11 mouse cellular contexts compared by ENCODE assay signal in genomic region chr15:103300560-103300959, GRCm38 (mm10). TPM values are rescaled to one million over a fixed set of nuclear protein-coding genes. Genes with fewer than 3 reads are reported as not detected.
A peak's percentile ranks its signal among the peaks of the same experiment; 100 is the strongest.
DNase-seq lines count a peak whose midpoint lies in the region; ATAC-seq and TF ChIP-seq lines count a peak whose summit lies in the region.
"Had no signal": no experiment of that assay in that cellular context is flagged by ENCODE, and none has a peak within 500 bp of the region (broad histone marks: within the 10 kb centered on the region; RNA-seq: fewer than 3 reads in every experiment).

No protein-coding gene starts in this region.

- 13% methylated on average over 2 of the region's 2 CpGs for WGBS in forebrain, embryonic 16.5 days
- WGBS in midbrain, embryonic 11.5 days = 0% methylated on average over 2 of the region's 2 CpGs

- H3K79me2 ChIP-seq in CH12.LX (replicated peaks; ENCODE audit: control insufficient read depth, extremely low read depth, insufficient read depth, poor library complexity, severe bottlenecking) = no peaks in the 10 kb centered on the region

- dilution Hi-C loops in CH12.LX (cut with MboI; ENCODE audit: extremely low pct_ligation_motif_present, extremely low pct_unique_long_range_greater_than_20kb, low sequenced_read_pairs) = no loop called here

- H3K9me3 ChIP-seq in CH12.LX (replicated peaks; ENCODE audit: low read length) = no peaks in the 10 kb centered on the region
- H3K9me3 ChIP-seq in forebrain, embryonic 16.5 days (ENCODE audit: control insufficient read depth, low read length) = no peaks in the 10 kb centered on the region
- H3K9me3 ChIP-seq in midbrain, embryonic 11.5 days (ENCODE audit: control insufficient read depth, low read length) = no peaks in the 10 kb centered on the region

- ATAC-seq in forebrain, embryonic 16.5 days = no peak
- ATAC-seq in midbrain, embryonic 11.5 days (ENCODE audit: low FRiP score) = peak; percentile 3; the same call in 1 of the 2 replicates

- peaks cover 16 to 83% of the 10 kb centered on the region in 2 experiments for H3K4me1 ChIP-seq in CH12.LX (ENCODE audit: control insufficient read depth in 1 of 2, insufficient read depth in 2 of 2)
- peaks cover 67% of the 10 kb centered on the region for H3K4me1 ChIP-seq in forebrain, embryonic 16.5 days (replicated peaks; ENCODE audit: control insufficient read depth, insufficient read depth, low read length)
- peaks cover 85% of the 10 kb centered on the region for H3K4me1 ChIP-seq in midbrain, embryonic 11.5 days (ENCODE audit: control insufficient read depth, insufficient read depth, low read length)

- intact Hi-C loops in gastrocnemius, adult 2 months (cut with DNase I) = no loop called here

- peaks cover 5% of the 10 kb centered on the region for H3K27me3 ChIP-seq in CH12.LX (replicated peaks)
- no peaks in the 10 kb centered on the region for H3K27me3 ChIP-seq in forebrain, embryonic 16.5 days (replicated peaks; ENCODE audit: control insufficient read depth, insufficient read depth, low read length)
- no peaks in the 10 kb centered on the region for H3K27me3 ChIP-seq in midbrain, embryonic 11.5 days (ENCODE audit: control insufficient read depth, insufficient read depth, low read length)

- TF ChIP-seq CTCF in gastrocnemius, adult 2 months (IDR thresholded peaks at IDR 0.05) = no peak
- TF ChIP-seq CTCF in CH12.LX (conservative IDR thresholded peaks at IDR 0.05 in 1 of 2, IDR thresholded peaks at IDR 0.05 in 1 of 2; ENCODE audit: low read depth in 2 of 2, low read length in 2 of 2) = no peak

- H3K4me3 ChIP-seq in gastrocnemius, adult 2 months = no peak overlapping the region
- no peak overlapping the region for H3K4me3 ChIP-seq in CH12.LX (replicated peaks in 1 of 3; ENCODE audit: low read depth in 2 of 3, low read length in 2 of 3, poor library complexity in 1 of 3)
- H3K4me3 ChIP-seq in forebrain, embryonic 16.5 days (replicated peaks; ENCODE audit: low read length) = peak overlapping the region; percentile 40
- peak overlapping the region; percentile 27 for H3K4me3 ChIP-seq in midbrain, embryonic 11.5 days (ENCODE audit: low read depth, low read length)

- H3K36me3 ChIP-seq in CH12.LX (replicated peaks in 1 of 2; ENCODE audit: control insufficient read depth in 1 of 2, insufficient read depth in 1 of 2, low read length in 1 of 2) = peaks cover 19 to 48% of the 10 kb centered on the region in 2 experiments
- H3K36me3 ChIP-seq in forebrain, embryonic 16.5 days (ENCODE audit: control insufficient read depth, insufficient read depth) = no peaks in the 10 kb centered on the region
- no peaks in the 10 kb centered on the region for H3K36me3 ChIP-seq in midbrain, embryonic 11.5 days (ENCODE audit: control insufficient read depth, insufficient read depth, low read length)

- in situ Hi-C loops in CH12.LX (cut with MboI; ENCODE audit: low pct_ligation_motif_present, low pct_unique_long_range_greater_than_20kb, low sequenced_read_pairs) = no loop called here

- TF ChIP-seq POLR2A in CH12.LX (IDR thresholded peaks at IDR 0.05; ENCODE audit: low read depth, low read length) = no peak

- TF ChIP-seq RAD21 in CH12.LX (IDR thresholded peaks at IDR 0.05; ENCODE audit: low read depth, low read length) = no peak

- no peak for TF ChIP-seq EP300 in CH12.LX (IDR thresholded peaks at IDR 0.05; ENCODE audit: low read length)

- H3K4me2 ChIP-seq in CH12.LX (ENCODE audit: insufficient read depth, low read depth, poor library complexity, severe bottlenecking) = no peak overlapping the region
- peak overlapping the region; percentile 55 for H3K4me2 ChIP-seq in forebrain, embryonic 16.5 days (ENCODE audit: low read length)
- H3K4me2 ChIP-seq in midbrain, embryonic 11.5 days = peak overlapping the region; percentile 60

- H3K9ac ChIP-seq in CH12.LX (ENCODE audit: insufficient read depth, low read depth) = no peak overlapping the region
- peak overlapping the region; percentile 63 for H3K9ac ChIP-seq in forebrain, embryonic 16.5 days (replicated peaks; ENCODE audit: low read depth, low read length)
- H3K9ac ChIP-seq in midbrain, embryonic 11.5 days (ENCODE audit: low read length) = peak overlapping the region; percentile 75

- H3K27ac ChIP-seq in gastrocnemius, adult 2 months = peak overlapping the region; percentile 58
- H3K27ac ChIP-seq in CH12.LX (ENCODE audit: insufficient read depth, low read depth) = no peak overlapping the region
- H3K27ac ChIP-seq in forebrain, embryonic 16.5 days (ENCODE audit: low read length) = peak overlapping the region; percentile 97
- peak overlapping the region; percentile 99 for H3K27ac ChIP-seq in midbrain, embryonic 11.5 days (ENCODE audit: low read depth, low read length)

- DNase-seq in gastrocnemius, adult 2 months = no peak
- no peak for DNase-seq in gastrocnemius, postnatal 10 days
- no peak for DNase-seq in CH12.LX (ENCODE audit: extremely low read depth)
- no peak for DNase-seq in midbrain, embryonic 11.5 days (ENCODE audit: low spot score, missing footprints)
- no peak for DNase-seq in c-Kit-positive CD71-positive TER-119-positive erythroid progenitor cells, embryonic 14.5 days (ENCODE audit: low spot score)
- DNase-seq in thymus, postnatal 25 days = no peak
- DNase-seq in retina, embryonic 14.5 days (ENCODE audit: low spot score) = no peak

TF ChIP-seq in CH12.LX, 34 proteins besides CTCF, POLR2A, EP300 and RAD21:
- no peak for TF ChIP-seq SIN3A (IDR thresholded peaks at IDR 0.05; ENCODE audit: low read length)
- TF ChIP-seq POLR2AphosphoS2 (IDR thresholded peaks at IDR 0.05; ENCODE audit: low read depth, low read length) = peak; percentile 43; the same call in 1 of the 2 replicates
- no peak for TF ChIP-seq MXI1 (IDR thresholded peaks at IDR 0.05; ENCODE audit: low read depth, low read length)
TF ChIP-seq in CH12.LX: peak in this region for 1.

RNA-seq across cellular contexts. Expression of gene Gpr84, which starts 9.9 kb away (rescaled TPM):
- not detected for total RNA-seq in gastrocnemius, adult 2 months (2021)
- total RNA-seq in gastrocnemius, postnatal 10 days (2021) = under 1 TPM in 1 of 2 experiments, not detected in 1; 0.14 TPM
- total RNA-seq in CH12.LX (2012; rRNA removed) (0.25 and 0.42 TPM in 2 replicates), CH12.LX (2014; rRNA removed) (0.26 and 0.66 TPM in 2 replicates)
- 0.79 and 1.4 TPM in 2 replicates for polyA plus RNA-seq in CH12.LX (2012; ENCODE audit: insufficient read length, low read depth)
- polyA plus RNA-seq in forebrain, embryonic 16.5 days (2015; fragmentation: Nextera tagmentation; extraction: Ambion mirVana) = 0.24 and 0.73 TPM in 2 replicates
- polyA plus RNA-seq in midbrain, embryonic 11.5 days (2014; fragmentation: Nextera tagmentation; extraction: Ambion mirVana) = 0.12 and 0.23 TPM in 2 replicates
- total RNA-seq: adrenal gland, adult 18-20 months had no signal
- polyA plus RNA-seq: C2C12 had no signal

RNA-seq across cellular contexts. Expression of gene Copz1, which starts 28.0 kb away (rescaled TPM):
- total RNA-seq in gastrocnemius, adult 2 months (2021) = 10 to 100 TPM; 38.5 to 41.4 TPM
- 10 to 100 TPM; 45.3 to 51.4 TPM for total RNA-seq in gastrocnemius, postnatal 10 days (2021)
- 80.0 and 97.9 TPM in 2 replicates for total RNA-seq in CH12.LX (2012; rRNA removed)
- 135 and 148 TPM in 2 replicates for total RNA-seq in CH12.LX (2014; rRNA removed)
- 263 and 271 TPM in 2 replicates for polyA plus RNA-seq in CH12.LX (2012; ENCODE audit: insufficient read length, low read depth)
- 221 TPM in 2 replicates for polyA plus RNA-seq in forebrain, embryonic 16.5 days (2015; fragmentation: Nextera tagmentation; extraction: Ambion mirVana)
- polyA plus RNA-seq in midbrain, embryonic 11.5 days (2014; fragmentation: Nextera tagmentation; extraction: Ambion mirVana) = 286 and 307 TPM in 2 replicates

RNA-seq across cellular contexts. Expression of gene Zfp385a, which starts 39.3 kb away (rescaled TPM):
- 10 to 100 TPM in 1 of 2 experiments, 1 to 10 TPM in 1; 8.0 to 13.0 TPM for total RNA-seq in gastrocnemius, adult 2 months (2021)
- total RNA-seq in gastrocnemius, postnatal 10 days (2021) = 10 to 100 TPM; 39.3 to 45.7 TPM
- total RNA-seq in CH12.LX (2012; rRNA removed) (2.7 and 3.1 TPM in 2 replicates), CH12.LX (2014; rRNA removed) (1.0 and 1.2 TPM in 2 replicates)
- 45.2 and 59.9 TPM in 2 replicates for polyA plus RNA-seq in CH12.LX (2012; ENCODE audit: insufficient read length, low read depth)
- 12.2 and 13.1 TPM in 2 replicates for polyA plus RNA-seq in forebrain, embryonic 16.5 days (2015; fragmentation: Nextera tagmentation; extraction: Ambion mirVana)
- polyA plus RNA-seq in midbrain, embryonic 11.5 days (2014; fragmentation: Nextera tagmentation; extraction: Ambion mirVana) = 19.4 and 24.3 TPM in 2 replicates

RNA-seq across cellular contexts. Expression of gene Nfe2, which starts 42.4 kb away (rescaled TPM):
- not detected for total RNA-seq in gastrocnemius, adult 2 months (2021)
- 1 to 10 TPM in 1 of 2 experiments, not detected in 1; 1.2 TPM for total RNA-seq in gastrocnemius, postnatal 10 days (2021)
- total RNA-seq in CH12.LX (2012; rRNA removed) (0.13 TPM in 1 of 2 replicates, not detected in the other), CH12.LX (2014; rRNA removed) (not detected in 2 replicates)
- polyA plus RNA-seq in CH12.LX (2012; ENCODE audit: insufficient read length, low read depth) = 0.14 and 0.33 TPM in 2 replicates
- polyA plus RNA-seq in forebrain, embryonic 16.5 days (2015; fragmentation: Nextera tagmentation; extraction: Ambion mirVana) = 0.30 and 0.39 TPM in 2 replicates
- polyA plus RNA-seq in midbrain, embryonic 11.5 days (2014; fragmentation: Nextera tagmentation; extraction: Ambion mirVana) = 6.8 and 6.9 TPM in 2 replicates
- total RNA-seq: left cerebral cortex, postnatal 14 days had no signal

Comparison
In these comparisons a context has a peak if more than half of its experiments do, and no peak if none do; other contexts are left out.
1. H3K4me3 ChIP-seq: peak in forebrain, embryonic 16.5 days (single experiment) and midbrain, embryonic 11.5 days (single experiment); none in gastrocnemius, adult 2 months (single experiment) and CH12.LX (0 of 3).